Mouse (Mus musculus) cerebellum, adult 2 months (tissue): ENCODE results near the gene Mmel1. TPM values are rescaled to one million over a fixed set of nuclear protein-coding genes. Genes with fewer than 3 reads are reported as not detected.

Experiments
- DNase-seq, 2 experiments: peaks; one replicate each; pipeline ENCODE4 v3.0.0; 2021
- H3K27ac ChIP-seq: fragments of 200-500 bp; 2 replicates; pipeline ENCODE4 v1.5.1; 2012; ENCODE audit warnings: low read length, control low read depth, inconsistent platforms; ENCODE audit not compliant: insufficient read depth
- H3K27me3 ChIP-seq: fragments of 200-500 bp; 2 replicates; pipeline ENCODE4 v1.6.1; 2012; ENCODE audit warnings: inconsistent platforms, mild to moderate bottlenecking, low read length, moderate library complexity; ENCODE audit not compliant: control insufficient read depth, insufficient read depth
- H3K4me1 ChIP-seq: fragments of 200-500 bp; 2 replicates; pipeline ENCODE4 v1.6.1; 2011; ENCODE audit warnings: low read length; ENCODE audit not compliant: control insufficient read depth, insufficient read depth
- H3K4me3 ChIP-seq: fragments of 200-500 bp; replicated peaks from 2 replicates; pipeline ENCODE3; 2011; ENCODE audit warnings: mild to moderate bottlenecking, low read depth, low read length, control low read depth; ENCODE audit not compliant: insufficient read depth
- CTCF ChIP-seq: fragments of 200-500 bp; IDR thresholded peaks from 2 replicates; pipeline ENCODE4 v1.5.1; 2011; ENCODE audit warnings: low read depth, mild to moderate bottlenecking, control low read depth, low read length, moderate library complexity, borderline replicate concordance; ENCODE audit not compliant: insufficient read depth
- POLR2A ChIP-seq: fragments of 200-500 bp; IDR thresholded peaks from 2 replicates; pipeline ENCODE4 v1.6.1; 2011; ENCODE audit warnings: low read length, control low read depth, borderline replicate concordance; ENCODE audit not compliant: insufficient read depth
- WGBS: fragments of 180-500 bp; shearing (Covaris S2); methylation state at CpG from one replicate; pipeline ENCODE4 v1.1.7; 2018; 5-methylcytosine and 5-hydroxymethylcytosine counted together
- polyA plus RNA-seq: library from polyadenylated mRNA; depleted of rRNA; stranded (reverse); fragments of >200 nt; gene quantifications from 2 replicates; pipeline ENCODE4 v1.2.3, GENCODE M21; 2012

Mmel1 gene
- polyA plus RNA-seq, 1 experiment: 3.3 TPM

DNA sequence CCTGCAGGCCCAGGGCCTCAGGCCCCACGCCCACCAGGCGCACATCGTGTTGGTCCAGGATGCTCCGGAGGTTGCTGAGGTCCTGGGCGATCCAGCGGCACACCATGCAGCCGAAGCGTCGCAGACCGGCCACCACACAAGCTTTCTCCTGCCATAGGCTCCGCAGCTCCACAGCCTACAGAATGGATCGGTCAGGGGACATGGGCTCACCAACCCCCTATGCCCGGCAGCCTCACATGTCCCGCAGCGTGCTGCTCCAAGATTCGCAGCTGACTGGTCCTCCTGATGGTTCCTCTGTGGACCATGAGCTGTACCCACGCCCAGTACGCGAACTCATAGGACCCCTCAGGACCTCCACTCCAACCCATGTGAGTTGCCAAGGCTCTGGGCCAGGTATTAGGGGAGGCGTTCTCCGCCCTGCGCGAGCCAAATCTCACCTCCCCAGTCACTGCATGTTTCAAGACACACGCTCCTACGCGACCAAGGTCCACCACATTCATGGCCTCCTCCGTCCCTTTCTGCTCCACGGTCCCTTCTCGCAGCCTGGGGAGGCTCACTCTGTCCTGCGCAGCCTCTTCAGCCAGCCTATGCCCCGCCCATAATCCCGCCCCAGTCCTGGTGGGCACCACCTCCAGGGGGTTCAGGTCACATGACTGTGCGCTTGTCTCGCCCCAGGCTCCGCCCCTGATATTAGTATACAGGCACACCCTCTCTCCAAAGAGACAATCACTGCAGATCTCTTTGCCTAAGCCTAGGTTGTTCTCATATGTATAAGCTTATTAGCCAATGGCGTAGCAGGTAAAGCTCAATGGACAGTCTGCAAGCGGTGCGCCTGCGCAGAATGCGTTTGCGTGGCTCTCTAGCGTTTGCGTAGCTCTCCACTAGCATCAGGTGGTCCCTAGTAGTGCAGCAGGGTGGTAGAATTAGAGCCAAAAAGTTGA lies 29.4 kb downstream of the Mmel1 start, which contains the start of gene Fam213b:
TSS of gene Fam213b (minus strand) at position 630 of the 941 bp plus-strand sequence.
- peak; percentile 84 to 89 for DNase-seq
- H3K4me3 ChIP-seq: peak within 1 kb of the TSS; percentile 88
- H3K4me1 ChIP-seq: peaks cover 25% of the 10 kb centered on the region
- under 1% methylated on average over 43 of the region's 43 CpGs for WGBS
- H3K27ac ChIP-seq: peak within 1 kb of the TSS; percentile 75
- TF ChIP-seq CTCF (no peak), POLR2A (peak; percentile 98)
- H3K27me3 ChIP-seq: no peaks in the 10 kb centered on the region

DNA sequence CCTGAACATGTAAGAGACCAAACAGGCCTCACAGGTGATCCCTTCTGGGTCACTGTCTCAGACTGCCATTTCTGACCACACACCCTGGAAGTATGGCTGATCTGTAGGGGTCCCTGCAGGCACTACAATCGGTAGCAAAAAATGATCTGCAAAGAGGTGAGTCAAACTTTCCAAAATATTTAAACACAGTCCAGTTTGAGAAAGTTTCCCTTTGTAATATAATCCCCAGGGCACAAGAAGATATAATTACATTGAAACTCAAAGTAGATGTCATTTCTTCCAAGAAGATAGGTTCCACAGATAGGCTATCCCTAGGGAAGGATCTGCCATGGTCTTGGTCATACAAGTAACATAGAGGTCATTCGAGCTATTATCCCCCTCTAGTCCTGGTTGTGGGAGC lies 33.0 kb downstream of the Mmel1 start:
- Histone ChIP-seq H3K27me3 (no peaks in the 10 kb centered on the region), H3K27ac (no peak overlapping the region), H3K4me3 (no peak overlapping the region), H3K4me1 (no peaks in the 10 kb centered on the region; the same call in 1 of the 2 replicates)
- no peak for DNase-seq
- no peak for TF ChIP-seq CTCF
- no peak for TF ChIP-seq POLR2A
- WGBS: 83% methylated on average over 2 of the region's 2 CpGs

GRCm38 (mm10) chr4:154904185-154905071 lies 35.0 kb downstream of the Mmel1 start:
- 6% methylated on average over 16 of the region's 16 CpGs for WGBS
- Histone ChIP-seq H3K27ac (no peak overlapping the region), H3K4me1 (peaks cover 4% of the 10 kb centered on the region; the same call in 1 of the 2 replicates), H3K4me3 (peak overlapping the region; percentile 65), H3K27me3 (no peaks in the 10 kb centered on the region)
- TF ChIP-seq POLR2A (no peak), CTCF (no peak)
- DNase-seq: peak; percentile 88 to 90

GRCm38 (mm10) chr4:154907833-154908232 lies 38.4 kb downstream of the Mmel1 start:
- peak; percentile 71 to 73 for DNase-seq
- TF ChIP-seq CTCF: peak; percentile 87
- no peak for TF ChIP-seq POLR2A
- H3K4me1 ChIP-seq: peaks cover 4% of the 10 kb centered on the region; the same call in 1 of the 2 replicates
- H3K27me3 ChIP-seq: no peaks in the 10 kb centered on the region
- 39% methylated on average over 17 of the region's 17 CpGs for WGBS
- H3K4me3 ChIP-seq: peak overlapping the region; percentile 28
- no peak overlapping the region for H3K27ac ChIP-seq

DNA sequence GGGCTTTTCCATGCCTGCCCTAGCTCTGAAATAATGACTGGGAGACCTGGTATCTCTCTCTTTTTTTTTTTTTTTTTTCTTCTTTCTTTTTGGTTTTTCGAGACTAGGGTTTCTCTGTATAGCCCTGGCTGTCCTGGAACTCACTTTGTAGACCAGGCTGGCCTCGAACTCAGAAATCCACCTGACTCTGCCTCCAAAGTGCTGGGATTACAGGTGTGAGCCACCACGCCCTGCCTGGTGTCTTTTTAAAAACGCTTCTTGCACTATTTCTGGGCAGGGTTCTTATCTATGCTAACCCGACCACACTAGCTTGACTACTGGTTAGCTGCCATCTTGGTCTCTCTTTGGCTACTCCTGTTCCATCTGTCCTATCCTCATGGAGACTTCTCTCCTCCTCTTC lies 39.1 kb downstream of the Mmel1 start:
- Histone ChIP-seq H3K27ac (no peak overlapping the region), H3K4me1 (peaks cover 4% of the 10 kb centered on the region; the same call in 1 of the 2 replicates), H3K4me3 (no peak overlapping the region), H3K27me3 (no peaks in the 10 kb centered on the region)
- no peak for DNase-seq
- TF ChIP-seq POLR2A (no peak), CTCF (no peak)
- WGBS: 88% methylated on average over 5 of the region's 5 CpGs

DNA sequence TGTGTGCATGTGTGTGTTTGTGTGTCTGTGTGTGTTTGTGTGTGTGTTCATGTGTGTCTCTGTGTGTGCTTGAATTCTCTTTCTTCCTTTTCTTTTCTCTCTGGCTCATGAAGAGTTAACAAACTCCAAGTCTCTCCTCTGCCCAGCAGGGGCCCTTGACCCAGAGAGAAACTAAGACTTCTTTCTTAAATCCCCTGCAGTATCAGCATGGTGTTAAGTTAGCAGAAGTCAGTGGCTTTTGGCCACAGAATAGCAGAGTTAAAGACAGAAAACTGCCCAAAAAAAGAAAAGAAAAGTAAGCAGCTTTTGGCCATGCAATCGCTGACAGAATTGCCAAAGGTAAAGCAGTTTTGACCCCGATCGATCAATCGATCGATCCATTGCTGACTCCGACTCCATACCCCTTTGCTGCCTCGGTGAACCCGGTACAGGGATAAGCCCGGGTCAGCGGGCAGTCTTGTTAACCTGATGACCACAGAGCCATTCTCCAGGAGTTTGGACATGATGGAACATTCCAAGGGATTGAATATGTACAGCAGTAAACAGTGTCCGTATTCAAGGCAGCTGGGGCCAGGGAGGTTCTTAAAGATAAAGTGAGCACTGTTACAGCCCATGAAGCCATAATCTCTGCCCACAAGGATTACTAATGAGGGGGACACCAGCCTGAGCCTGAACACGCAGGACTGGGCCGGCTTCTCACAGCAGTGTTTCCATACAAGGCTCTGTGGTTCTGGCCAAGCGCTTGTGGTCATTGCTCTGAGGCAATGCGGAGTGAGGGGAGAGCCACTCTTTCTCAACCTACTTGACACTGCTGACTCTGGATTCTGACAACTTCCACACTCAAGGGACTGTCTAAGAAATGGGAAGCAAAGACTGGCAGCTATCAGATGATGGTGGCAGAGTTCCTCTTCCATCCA lies 41.5 kb downstream of the Mmel1 start:
- Histone ChIP-seq H3K27ac (no peak overlapping the region), H3K27me3 (no peaks in the 10 kb centered on the region), H3K4me1 (peaks cover 4% of the 10 kb centered on the region; the same call in 1 of the 2 replicates), H3K4me3 (no peak overlapping the region)
- no peak for DNase-seq
- TF ChIP-seq POLR2A (no peak), CTCF (no peak)
- 28% methylated on average over 15 of the region's 15 CpGs for WGBS

DNA sequence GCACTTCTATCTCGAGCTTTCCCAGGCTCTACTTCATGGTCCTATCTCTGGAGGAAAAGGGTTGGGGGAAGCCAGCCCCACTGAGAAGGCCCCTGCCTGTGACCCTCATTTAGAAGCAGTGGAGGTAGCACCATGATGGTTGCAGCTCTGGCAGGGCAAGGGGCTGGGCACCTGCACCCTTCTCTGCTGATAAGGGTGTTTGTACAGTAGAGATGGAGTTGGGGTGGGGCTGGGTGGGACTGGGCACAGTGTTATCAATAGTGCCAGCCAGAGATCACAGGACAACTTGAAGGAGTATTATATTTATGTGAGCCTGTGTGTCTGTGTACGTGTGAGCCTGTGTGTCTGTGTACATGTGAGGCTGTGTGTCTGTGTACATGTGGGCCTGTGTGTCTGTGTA lies 42.3 kb downstream of the Mmel1 start:
- WGBS: 80% methylated on average over 2 of the region's 2 CpGs
- Histone ChIP-seq H3K4me1 (peaks cover 4% of the 10 kb centered on the region; the same call in 1 of the 2 replicates), H3K27me3 (no peaks in the 10 kb centered on the region), H3K27ac (no peak overlapping the region), H3K4me3 (no peak overlapping the region)
- DNase-seq: no peak
- TF ChIP-seq CTCF (no peak), POLR2A (no peak)
